In genomic region chr2:135208890-135209289, GRCm38 (mm10) we compare ENCODE assay signal across 24 mouse cellular contexts.
"Had no signal": no experiment of that assay in that cellular context is flagged by ENCODE, and none has a peak within 500 bp of the region (broad histone marks: within the 10 kb centered on the region; RNA-seq: fewer than 3 reads in every experiment).

No protein-coding gene starts in this region.

- DNase-seq: gastrocnemius, postnatal 14 days; gastrocnemius, postnatal 36 days; heart, adult 11 months; heart, adult 2 months; heart, postnatal 14 days; heart, postnatal 36 days; kidney, adult 11 months; kidney, adult 2 months; kidney, adult 9 months; kidney, postnatal 14 days; kidney, postnatal 36 days had no signal

- H3K4me1 ChIP-seq: heart, embryonic 15.5 days; hindbrain, embryonic 13.5 days; hindbrain, embryonic 15.5 days; kidney, embryonic 15.5 days; limb, embryonic 10.5 days; limb, embryonic 12.5 days had no signal

- H3K27me3 ChIP-seq: heart, embryonic 13.5 days; heart, embryonic 15.5 days; hindbrain, embryonic 13.5 days; hindbrain, embryonic 15.5 days; kidney, embryonic 15.5 days; limb, embryonic 12.5 days had no signal

- ATAC-seq: forebrain, embryonic 16.5 days; hindbrain, postnatal 0 days; intestine, embryonic 16.5 days had no signal

- H3K9ac ChIP-seq: heart, embryonic 13.5 days; heart, embryonic 15.5 days; hindbrain, embryonic 13.5 days; hindbrain, embryonic 15.5 days; kidney, embryonic 15.5 days; limb, embryonic 12.5 days had no signal

- H3K9me3 ChIP-seq: heart, embryonic 13.5 days; heart, embryonic 15.5 days; hindbrain, embryonic 13.5 days; hindbrain, embryonic 15.5 days; kidney, embryonic 15.5 days; limb, embryonic 10.5 days; limb, embryonic 12.5 days had no signal

- H3K27ac ChIP-seq: heart, adult 2 months; heart, embryonic 13.5 days; heart, embryonic 15.5 days; hindbrain, embryonic 13.5 days; hindbrain, embryonic 15.5 days; hindbrain, postnatal 0 days; kidney, embryonic 15.5 days; kidney, postnatal 0 days; left cerebral cortex, adult 2 months; limb, embryonic 10.5 days; limb, embryonic 12.5 days had no signal

- H3K4me3 ChIP-seq: heart, adult 2 months; heart, embryonic 13.5 days; heart, embryonic 15.5 days; hindbrain, embryonic 13.5 days; hindbrain, embryonic 15.5 days; kidney, embryonic 15.5 days; left cerebral cortex, adult 2 months; limb, embryonic 10.5 days; limb, embryonic 12.5 days had no signal

- H3K36me3 ChIP-seq: heart, embryonic 13.5 days; heart, embryonic 15.5 days; hindbrain, embryonic 13.5 days; hindbrain, embryonic 15.5 days; kidney, embryonic 15.5 days; limb, embryonic 10.5 days; limb, embryonic 12.5 days had no signal

- H3K4me2 ChIP-seq: heart, embryonic 11.5 days; heart, embryonic 13.5 days; heart, embryonic 15.5 days; hindbrain, embryonic 13.5 days; hindbrain, embryonic 15.5 days; kidney, embryonic 15.5 days; limb, embryonic 12.5 days had no signal
